Mouse (Mus musculus): ENCODE measurements around the gene Cav2.

DNA sequence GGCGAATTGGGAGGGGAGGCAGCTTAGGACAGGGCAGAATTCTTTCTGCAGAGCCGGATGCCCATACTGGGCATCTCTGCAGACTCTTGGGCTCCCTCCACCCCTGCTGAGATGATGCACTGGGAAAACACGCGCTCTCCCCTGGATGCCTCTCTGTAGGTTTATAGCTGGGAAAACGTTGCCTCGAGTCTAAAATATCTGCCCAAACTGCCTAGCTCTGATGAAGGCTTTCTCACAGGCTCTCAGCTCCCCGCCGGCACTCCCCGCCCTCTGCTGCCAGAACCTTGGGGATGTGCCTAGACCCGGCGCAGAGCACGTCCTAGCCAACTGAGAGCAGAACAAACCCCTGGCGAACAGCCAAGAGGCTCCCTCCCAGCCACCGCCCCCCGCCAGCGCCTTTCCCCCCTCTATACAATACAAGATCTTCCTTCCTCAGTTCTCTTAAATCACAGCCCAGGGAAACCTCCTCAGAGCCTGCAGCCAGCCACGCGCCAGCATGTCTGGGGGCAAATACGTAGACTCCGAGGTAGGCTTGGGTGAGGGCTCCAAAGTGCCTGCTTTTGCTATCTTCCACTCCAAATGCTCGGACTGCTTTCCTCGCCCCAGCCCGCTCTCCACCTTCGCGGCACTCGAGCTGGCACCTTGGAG, 25.1 kb downstream of the Cav2 start, which contains the start of gene Cav1:
- TF ChIP-seq POLR2A (IDR thresholded peaks at IDR 0.05; ENCODE audit: borderline replicate concordance, control insufficient read depth, low read depth, low read length) (no peak), CTCF (IDR thresholded peaks at IDR 0.05; ENCODE audit: control insufficient read depth, insufficient read depth, low read length) (no peak)

Data from bone marrow, adult 2 months (tissue).